Mouse (Mus musculus) layer of hippocampus, adult 8-10 months (tissue): ENCODE measurements around the gene Nhlrc4. TPM values are rescaled to one million over a fixed set of nuclear protein-coding genes. Genes with fewer than 3 reads are reported as not detected.

Source experiments
- DNase-seq, 2 experiments: peaks; one replicate each; pipeline ENCODE4 v3.0.0; 2022; ENCODE audit warnings: low spot score in 2 of 2
- total RNA-seq, 4 experiments: library from RNA; stranded (reverse); gene quantifications; 2 replicates each; pipeline ENCODE4 v1.2.4; 2022

Nhlrc4 gene
- total RNA-seq, 4 experiments from 2014 or later = 0.16 to 2.8 (median 0.28) TPM; not detected in 1

GRCm38 (mm10) chr17:25958771-25959494 lies 14.2 kb upstream of the Nhlrc4 start:
- no peak for DNase-seq

- no peak for DNase-seq
These were observed 12.9 kb upstream of the Nhlrc4 start for GRCm38 (mm10) chr17:25957586-25958051.

GRCm38 (mm10) chr17:25956631-25957030 lies 11.9 kb upstream of the Nhlrc4 start:
- DNase-seq = no peak

- no peak for DNase-seq
These were observed 11.4 kb upstream of the Nhlrc4 start for GRCm38 (mm10) chr17:25956201-25956600.

- DNase-seq = no peak
These were observed 11.0 kb upstream of the Nhlrc4 start for GRCm38 (mm10) chr17:25955736-25956135.

- DNase-seq = no peak
These were observed 9.9 kb upstream of the Nhlrc4 start for GRCm38 (mm10) chr17:25954671-25955070.

GRCm38 (mm10) chr17:25953161-25953560 lies 8.4 kb upstream of the Nhlrc4 start:
- no peak for DNase-seq

GRCm38 (mm10) chr17:25951803-25952623 lies 7.3 kb upstream of the Nhlrc4 start, which contains the start of gene A930017K11Rik:
Gene A930017K11Rik (minus strand): TSS chr17:25952565.
- DNase-seq = no peak

GRCm38 (mm10) chr17:25951225-25951802 lies 6.6 kb upstream of the Nhlrc4 start:
- DNase-seq = no peak

GRCm38 (mm10) chr17:25950706-25951105 lies 5.9 kb upstream of the Nhlrc4 start:
- DNase-seq = no peak

GRCm38 (mm10) chr17:25949981-25950380 lies 5.2 kb upstream of the Nhlrc4 start:
- DNase-seq = no peak

GRCm38 (mm10) chr17:25948051-25948450 lies 3.3 kb upstream of the Nhlrc4 start:
- DNase-seq = no peak

GRCm38 (mm10) chr17:25947576-25947975 lies 2.8 kb upstream of the Nhlrc4 start:
- no peak for DNase-seq

- no peak for DNase-seq
These were observed 2.1 kb upstream of the Nhlrc4 start for GRCm38 (mm10) chr17:25946891-25947290.

GRCm38 (mm10) chr17:25946349-25946748 lies 1.6 kb upstream of the Nhlrc4 start:
- DNase-seq = no peak

GRCm38 (mm10) chr17:25945517-25946155 lies 875 bp upstream of the Nhlrc4 start:
- no peak for DNase-seq

GRCm38 (mm10) chr17:25943769-25944168 lies 992 bp downstream of the Nhlrc4 start:
- no peak for DNase-seq

- DNase-seq = no peak
These were observed 1.5 kb downstream of the Nhlrc4 start for GRCm38 (mm10) chr17:25943221-25943620.

- DNase-seq = no peak
These were observed 2.1 kb downstream of the Nhlrc4 start for GRCm38 (mm10) chr17:25942597-25943151.

- DNase-seq = peak in 1 of 2 experiments; percentile 61
These were observed 3.1 kb downstream of the Nhlrc4 start for GRCm38 (mm10) chr17:25941511-25942241.
